Mouse (Mus musculus): ENCODE results near the gene Foxd1.

DNA sequence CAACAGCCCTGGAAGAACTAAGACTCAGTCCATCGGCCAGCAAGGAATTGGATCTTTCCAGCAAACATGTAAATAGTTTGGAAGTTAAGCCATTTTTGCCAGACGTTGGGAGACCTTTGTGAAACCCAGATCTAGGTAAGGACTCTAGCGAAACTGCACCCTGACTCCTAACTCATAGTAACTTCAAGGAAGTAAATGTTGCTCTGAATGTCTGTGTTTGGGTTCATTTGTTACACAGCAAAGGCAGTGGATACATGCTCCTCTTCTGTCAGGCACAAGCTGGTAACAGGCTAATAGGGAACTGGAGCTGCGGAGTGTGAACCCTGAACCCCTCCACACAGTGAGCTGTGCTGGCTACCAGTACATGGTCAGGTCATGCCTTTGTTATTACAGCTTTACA, 28.7 kb downstream of the Foxd1 start:
- TF ChIP-seq CTCF (IDR thresholded peaks at IDR 0.05; ENCODE audit: low read depth): no peak
- TF ChIP-seq EP300 (IDR thresholded peaks at IDR 0.05; ENCODE audit: low read depth): no peak

Measured in liver, embryonic 14.5 days (tissue).